Mouse (Mus musculus): ENCODE data around the gene Glipr1l2.
"Not testable (repeated sequence)": the region's sequence is repeated elsewhere in the genome, so short reads cannot be mapped to it uniquely, and the experiment has no call there.

GRCm38 (mm10) chr10:112105785-112106184 lies 22.6 kb downstream of the Glipr1l2 start:
- TF ChIP-seq CHD2 (IDR thresholded peaks at IDR 0.05; ENCODE audit: low read depth, low read length); HCFC1 (IDR thresholded peaks at IDR 0.05; ENCODE audit: borderline replicate concordance, insufficient read depth, low read length): not testable (repeated sequence)

All from ES-E14 (cell line).